Mouse (Mus musculus) ES-Bruce4 (cell line): ENCODE results near the gene Rab31. TPM values are rescaled to one million over a fixed set of nuclear protein-coding genes. Genes with fewer than 3 reads are reported as not detected.

ENCODE experiments used
- H3K27ac ChIP-seq: 2 replicates; pipeline ENCODE4 v1.5.1; 2012; ENCODE audit warnings: low read length, inconsistent platforms; ENCODE audit not compliant: insufficient read depth
- H3K27me3 ChIP-seq: 2 replicates; pipeline ENCODE4 v1.6.1; 2012; ENCODE audit warnings: mild to moderate bottlenecking, low read length, inconsistent platforms; ENCODE audit not compliant: control insufficient read depth, poor library complexity, insufficient read depth, severe bottlenecking
- H3K36me3 ChIP-seq: 2 replicates; pipeline ENCODE4 v1.6.1; 2012; ENCODE audit warnings: inconsistent platforms, mild to moderate bottlenecking, low read length, moderate library complexity; ENCODE audit not compliant: control insufficient read depth, poor library complexity, insufficient read depth, severe bottlenecking
- H3K4me1 ChIP-seq: one replicate; pipeline ENCODE4 v1.8.1; 2011; ENCODE audit warnings: low read length; ENCODE audit not compliant: control insufficient read depth, insufficient read depth
- H3K4me3 ChIP-seq: 2 replicates; pipeline ENCODE4 v1.5.1; 2011; ENCODE audit warnings: low read depth, mild to moderate bottlenecking, low read length
- H3K9ac ChIP-seq: 2 replicates; pipeline ENCODE4 v1.6.1; 2012; ENCODE audit warnings: low read depth, mild to moderate bottlenecking, inconsistent platforms; ENCODE audit not compliant: poor library complexity, severe bottlenecking
- H3K9me3 ChIP-seq: replicated peaks from 2 replicates; pipeline ENCODE4 v1.6.1; 2012; ENCODE audit warnings: mild to moderate bottlenecking, low read length, inconsistent platforms; ENCODE audit not compliant: control insufficient read depth, poor library complexity, insufficient read depth, severe bottlenecking
- CTCF ChIP-seq: IDR thresholded peaks from one replicate; pipeline ENCODE4 v1.8.1; 2011; ENCODE audit warnings: low read depth, low read length
- EP300 ChIP-seq: IDR thresholded peaks from 2 replicates; pipeline ENCODE4 v1.6.1; 2011; ENCODE audit warnings: low read depth, low read length; ENCODE audit not compliant: insufficient read depth
- POLR2A ChIP-seq: IDR thresholded peaks from one replicate; pipeline ENCODE4 v1.8.1; 2011; ENCODE audit warnings: low read length; ENCODE audit not compliant: insufficient read depth
- polyA plus RNA-seq: library from polyadenylated mRNA; stranded (reverse); fragments of >200 nt; gene quantifications from 2 replicates; pipeline ENCODE4 v1.2.4, GENCODE M21; 2011; ENCODE audit warnings: low read depth; ENCODE audit not compliant: missing spikeins, insufficient read depth, insufficient read length

Gene Rab31
- polyA plus RNA-seq, 1 experiment: 18.7 TPM

DNA sequence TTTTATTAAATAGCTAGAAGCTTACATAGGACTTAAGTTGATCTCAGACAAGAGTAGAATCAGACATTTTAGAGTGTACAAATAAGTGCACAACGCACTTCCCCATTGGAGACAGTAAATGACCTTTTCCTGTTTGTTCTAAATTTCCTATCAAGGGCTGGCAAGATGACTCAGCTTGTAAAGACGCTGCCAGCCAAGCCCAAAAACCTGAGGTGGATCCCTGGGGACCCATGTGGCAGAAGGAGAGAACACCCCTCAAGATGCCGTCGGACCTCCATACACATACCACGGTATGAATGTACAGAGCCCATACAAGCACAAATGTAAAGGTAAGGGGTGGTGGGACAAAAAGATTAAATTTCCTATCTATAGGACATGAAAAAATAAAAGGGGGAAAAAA lies 35.4 kb downstream of the Rab31 start:
- Histone ChIP-seq H3K9me3 (peaks cover 4% of the 10 kb centered on the region; the same call in 1 of the 2 replicates), H3K4me3 (no peak overlapping the region), H3K27me3 (no peaks in the 10 kb centered on the region), H3K27ac (peak overlapping the region; percentile 35), H3K4me1 (no peaks in the 10 kb centered on the region), H3K36me3 (no peaks in the 10 kb centered on the region), H3K9ac (no peak overlapping the region)
- TF ChIP-seq EP300 (no peak), POLR2A (no peak), CTCF (no peak)

GRCm38 (mm10) chr17:65735088-65735487 lies 37.5 kb downstream of the Rab31 start:
- H3K9me3 ChIP-seq: no peaks in the 10 kb centered on the region
- H3K27ac ChIP-seq: peak overlapping the region; percentile 87
- no peaks in the 10 kb centered on the region for H3K27me3 ChIP-seq
- H3K4me3 ChIP-seq: no peak overlapping the region
- H3K4me1 ChIP-seq: no peaks in the 10 kb centered on the region
- no peak overlapping the region for H3K9ac ChIP-seq
- no peaks in the 10 kb centered on the region for H3K36me3 ChIP-seq
- TF ChIP-seq POLR2A (no peak), EP300 (no peak), CTCF (no peak)

DNA sequence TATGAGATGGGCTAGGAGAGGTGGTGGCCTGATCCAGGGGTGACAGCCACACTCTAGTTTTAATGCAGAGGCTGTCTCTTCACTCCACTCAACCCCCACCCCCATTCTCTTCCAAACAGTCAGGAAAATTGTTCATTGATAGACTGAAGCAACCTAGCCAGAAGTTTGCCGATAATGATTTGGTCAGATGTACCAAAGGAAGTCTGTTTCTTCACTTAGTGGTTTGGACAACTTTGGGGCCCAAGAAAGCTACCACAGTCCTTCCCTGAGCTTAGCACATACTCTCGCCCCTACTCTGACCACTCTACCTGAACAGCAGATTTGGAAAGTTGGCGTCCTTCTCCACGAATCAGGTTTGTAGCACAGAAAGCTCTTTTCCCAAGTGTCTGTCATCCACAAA lies 39.9 kb downstream of the Rab31 start:
- Histone ChIP-seq H3K9me3 (no peaks in the 10 kb centered on the region), H3K9ac (no peak overlapping the region), H3K36me3 (no peaks in the 10 kb centered on the region), H3K4me3 (no peak overlapping the region), H3K27me3 (no peaks in the 10 kb centered on the region), H3K27ac (no peak overlapping the region), H3K4me1 (no peaks in the 10 kb centered on the region)
- TF ChIP-seq CTCF (no peak), EP300 (no peak), POLR2A (no peak)

DNA sequence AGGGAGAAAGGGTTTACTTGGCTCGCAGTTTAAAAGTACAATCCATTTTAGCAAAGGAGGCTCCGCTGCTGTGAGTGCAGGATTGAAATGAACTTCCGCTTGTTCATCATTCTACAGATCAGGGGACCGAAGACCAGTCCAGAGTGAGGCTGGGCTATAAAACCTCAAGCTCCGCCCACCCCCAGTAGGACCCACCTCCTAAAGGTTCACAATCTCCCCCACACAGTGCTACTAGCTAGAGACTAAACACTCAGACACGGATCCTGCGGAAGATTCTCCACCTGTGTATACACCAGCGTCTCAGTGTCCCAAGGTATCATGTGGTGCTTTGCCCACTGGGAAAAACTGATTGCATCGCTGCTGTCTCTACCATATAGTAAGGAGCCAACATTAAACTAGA lies 40.8 kb downstream of the Rab31 start:
- no peak overlapping the region for H3K4me3 ChIP-seq
- H3K27me3 ChIP-seq: no peaks in the 10 kb centered on the region
- H3K9me3 ChIP-seq: no peaks in the 10 kb centered on the region
- no peaks in the 10 kb centered on the region for H3K4me1 ChIP-seq
- H3K9ac ChIP-seq: no peak overlapping the region; the same call in 1 of the 2 replicates
- H3K36me3 ChIP-seq: no peaks in the 10 kb centered on the region
- TF ChIP-seq EP300 (no peak), CTCF (no peak), POLR2A (no peak)
- peak overlapping the region; percentile 26; the same call in 1 of the 2 replicates for H3K27ac ChIP-seq

DNA sequence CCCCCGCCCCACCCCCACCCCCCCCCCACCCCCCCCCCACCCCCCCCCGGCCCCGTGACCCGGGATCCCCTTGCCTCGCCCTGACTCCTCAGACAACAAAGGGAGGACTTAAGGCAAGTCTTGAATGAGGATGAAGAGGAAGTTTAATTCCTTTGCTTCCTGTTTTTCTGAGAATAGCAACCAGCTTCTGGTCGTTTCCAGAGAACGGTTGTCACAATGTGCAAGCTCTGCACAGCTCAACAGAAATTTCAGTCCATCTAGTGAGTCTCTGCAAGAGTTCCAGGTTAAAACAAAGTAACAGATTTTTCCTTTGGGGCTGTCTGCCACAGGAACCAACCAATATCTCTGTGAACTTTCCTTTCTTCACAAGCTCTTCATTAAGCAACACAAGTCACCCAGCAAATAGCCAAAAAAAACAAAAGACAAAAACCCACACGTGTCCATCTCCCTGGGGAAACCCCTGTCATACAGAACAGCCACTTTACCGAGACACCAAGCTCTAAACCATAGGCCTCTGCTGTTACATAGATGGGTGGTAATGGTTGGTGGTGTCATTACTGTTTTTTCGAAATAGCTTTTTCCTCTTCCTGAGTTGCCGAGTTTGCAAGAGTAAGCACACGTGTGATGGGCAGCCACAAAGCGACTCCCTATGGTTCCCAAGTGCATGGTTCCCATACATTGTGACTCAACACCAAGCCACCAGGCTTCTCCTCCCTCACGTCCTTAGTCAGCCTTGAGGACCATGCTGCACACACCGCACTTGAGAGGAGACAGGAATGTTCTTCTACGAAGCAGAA lies 42.4 kb downstream of the Rab31 start:
- Histone ChIP-seq H3K4me1 (no peaks in the 10 kb centered on the region), H3K27me3 (no peaks in the 10 kb centered on the region), H3K9ac (no peak overlapping the region), H3K36me3 (no peaks in the 10 kb centered on the region), H3K27ac (peak overlapping the region; percentile 48), H3K4me3 (no peak overlapping the region), H3K9me3 (no peaks in the 10 kb centered on the region)
- TF ChIP-seq CTCF (no peak), EP300 (no peak), POLR2A (no peak)

DNA sequence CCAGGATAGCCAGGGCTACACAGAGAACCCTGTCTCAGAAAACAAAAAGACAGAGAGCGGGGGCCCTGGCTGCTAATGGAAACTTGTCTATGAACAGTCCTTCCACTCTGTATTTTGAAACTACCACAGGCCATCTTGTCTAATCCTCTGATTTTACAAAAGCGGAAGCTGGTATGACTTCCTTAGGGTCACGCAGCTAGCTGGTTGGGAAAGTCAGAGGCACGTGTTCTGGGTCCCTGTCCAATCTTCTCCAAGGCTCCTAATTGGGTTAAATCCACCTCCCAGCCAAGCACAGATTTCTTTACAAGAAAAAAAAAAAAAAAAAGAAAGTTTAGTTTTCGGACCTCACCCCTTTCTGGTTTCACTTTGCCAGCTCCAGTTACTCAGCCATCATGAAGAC lies 45.8 kb downstream of the Rab31 start:
- Histone ChIP-seq H3K9ac (peak overlapping the region; percentile 71), H3K27ac (peak overlapping the region; percentile 73), H3K4me3 (peak overlapping the region; percentile 42; the same call in 1 of the 2 replicates), H3K36me3 (no peaks in the 10 kb centered on the region), H3K27me3 (no peaks in the 10 kb centered on the region), H3K4me1 (no peaks in the 10 kb centered on the region), H3K9me3 (no peaks in the 10 kb centered on the region)
- no peak for TF ChIP-seq CTCF
- TF ChIP-seq POLR2A: no peak
- no peak for TF ChIP-seq EP300
